Mouse (Mus musculus): ENCODE results near the gene Spata6.

The Spata6 gene

DNA sequence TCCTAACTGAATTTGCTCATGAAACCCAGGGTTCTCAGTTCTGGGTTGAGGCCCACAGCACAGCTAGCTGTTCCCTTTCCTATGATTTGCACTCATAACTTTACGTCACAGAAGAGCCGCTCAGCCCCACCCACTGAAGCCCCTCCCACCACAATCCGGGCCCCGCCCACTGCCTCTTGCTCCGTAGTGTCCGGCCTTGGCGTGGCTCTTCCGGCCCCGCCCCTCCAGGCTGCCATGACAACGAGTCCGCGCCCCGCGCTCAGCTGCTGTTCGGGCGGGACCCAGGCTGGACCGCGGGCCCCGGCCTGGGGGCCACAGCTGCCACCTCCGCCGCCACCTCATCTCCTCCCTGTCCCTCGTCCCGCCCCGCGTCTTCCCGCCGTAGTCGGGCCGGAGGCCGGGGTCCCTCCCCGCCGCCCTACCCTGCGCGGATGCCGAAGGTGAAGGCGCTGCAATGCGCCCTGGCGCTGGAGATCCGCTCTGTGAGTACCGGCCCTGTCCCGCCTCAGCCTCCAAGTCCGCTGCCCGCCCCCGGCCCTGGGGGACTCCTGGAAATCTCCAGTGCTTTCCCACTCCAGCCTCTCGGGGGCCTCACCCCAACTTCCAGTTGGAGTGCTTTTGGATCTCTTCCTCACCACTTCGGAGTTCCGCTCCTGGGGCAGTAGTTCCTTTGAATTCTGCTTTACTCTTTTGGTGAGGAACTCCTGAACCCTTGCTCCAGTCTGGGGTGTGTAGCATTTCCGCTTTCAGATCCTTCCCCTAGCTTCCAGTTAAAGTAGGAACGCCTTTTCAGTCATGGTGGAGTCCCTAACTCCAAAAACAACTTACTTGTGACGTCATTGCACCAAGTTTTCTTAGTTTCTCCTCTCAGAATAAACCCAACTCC lies at the start of gene Spata6:
Gene Spata6, plus strand, starts transcription at position 209 of the 886 bp plus-strand sequence.
- in situ Hi-C loops (cut with MseI, MboI) = no loop called here

- in situ Hi-C loops (cut with MseI, MboI) = no loop called here
Measured at GRCm38 (mm10) chr4:111670566-111671421, 49.0 kb upstream of the Spata6 start.

GRCm38 (mm10) chr4:111671440-111671839 lies 48.3 kb upstream of the Spata6 start:
- in situ Hi-C loops (cut with MseI, MboI) = no loop called here

- in situ Hi-C loops (cut with MseI, MboI) = no loop called here
Measured at GRCm38 (mm10) chr4:111673904-111674303, 45.9 kb upstream of the Spata6 start.

- in situ Hi-C loops (cut with MseI, MboI) = no loop called here
Measured at GRCm38 (mm10) chr4:111681926-111682325, 37.9 kb upstream of the Spata6 start.

- in situ Hi-C loops (cut with MseI, MboI) = no loop called here
Measured at GRCm38 (mm10) chr4:111682793-111683192, 37.0 kb upstream of the Spata6 start.

DNA sequence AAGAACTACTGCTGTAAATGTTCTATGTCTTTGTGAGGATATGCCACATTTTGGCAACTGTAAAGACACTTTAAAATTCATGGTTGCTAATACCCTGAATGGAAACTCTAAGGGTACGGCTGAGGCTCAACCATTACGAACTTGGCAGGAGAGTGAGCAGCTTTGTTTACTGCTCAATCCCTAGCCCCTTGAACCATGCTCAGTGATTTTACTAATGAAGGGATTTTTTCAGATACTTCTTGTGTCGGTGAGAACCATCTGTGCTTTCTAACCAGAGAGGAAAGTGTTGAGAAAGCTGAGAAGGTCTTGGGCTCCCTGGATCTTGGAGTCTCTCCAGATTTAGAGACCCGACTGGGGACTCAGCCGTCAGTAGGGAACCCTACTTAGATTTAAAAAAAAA lies 35.9 kb upstream of the Spata6 start:
- in situ Hi-C loops (cut with MseI, MboI) = no loop called here

DNA sequence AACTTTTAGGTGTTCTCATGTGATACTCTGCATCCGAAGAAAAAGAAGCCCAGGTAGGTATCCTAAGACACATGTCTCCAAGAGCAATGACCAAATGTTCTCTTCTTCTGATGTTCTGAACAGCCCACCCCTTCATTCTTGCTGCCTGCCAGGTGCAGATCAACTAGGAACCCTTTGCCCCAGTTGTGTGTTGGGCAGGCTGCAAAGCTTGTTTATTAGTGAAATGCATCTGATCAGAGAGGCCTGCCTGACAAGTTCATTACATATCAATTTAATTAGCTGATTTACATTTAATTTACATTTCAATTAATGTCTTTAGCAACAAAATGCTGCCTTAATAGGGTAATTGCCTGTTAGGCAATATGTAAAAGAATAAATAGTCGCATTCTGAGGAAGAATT lies 33.8 kb upstream of the Spata6 start:
- in situ Hi-C loops (cut with MseI, MboI) = no loop called here

DNA sequence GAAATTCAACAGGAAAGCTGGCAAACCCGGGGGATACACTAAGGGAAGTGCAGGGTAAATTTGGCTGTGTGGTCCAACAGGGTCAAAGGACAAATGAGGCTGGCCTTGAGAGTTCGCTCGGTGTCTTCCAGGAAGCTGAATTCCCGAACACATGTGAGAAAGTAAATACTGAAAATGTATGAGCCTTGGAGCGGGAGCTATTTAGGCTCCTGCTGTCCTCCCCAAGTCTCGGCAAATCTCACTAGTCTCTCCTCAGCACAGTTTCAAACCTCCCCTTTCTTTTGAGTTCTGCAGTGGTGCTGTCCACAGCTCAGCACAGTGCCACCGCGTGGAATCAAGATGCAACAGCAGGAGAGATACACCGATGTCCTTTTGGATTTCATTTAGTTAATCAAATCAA lies 32.8 kb upstream of the Spata6 start:
- in situ Hi-C loops (cut with MseI, MboI) = no loop called here

GRCm38 (mm10) chr4:111687613-111688012 lies 32.2 kb upstream of the Spata6 start:
- in situ Hi-C loops (cut with MseI, MboI) = no loop called here

DNA sequence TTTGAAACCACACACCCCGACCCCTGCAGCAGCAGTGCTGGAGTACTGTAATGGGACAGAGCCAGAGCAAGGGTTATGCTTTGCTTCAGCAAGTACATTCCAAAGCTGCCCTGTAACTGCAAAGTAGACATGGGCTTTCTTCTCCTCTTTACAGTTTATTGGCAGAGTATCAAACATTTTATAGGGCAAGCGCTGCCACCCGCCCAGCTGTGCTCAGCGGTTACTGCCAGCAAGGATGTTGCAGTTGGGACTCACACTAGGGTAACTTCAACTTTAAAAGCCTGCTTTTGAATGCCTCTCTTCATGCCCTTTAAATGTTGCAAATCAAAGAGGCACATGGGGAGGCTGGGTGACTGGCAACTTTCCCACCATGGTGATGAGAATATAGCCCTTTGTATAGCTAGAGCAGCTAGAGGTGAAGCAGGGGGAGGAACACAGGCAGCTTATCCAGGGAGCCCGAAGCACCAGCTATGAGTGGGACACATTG lies 28.7 kb upstream of the Spata6 start:
- in situ Hi-C loops (cut with MseI, MboI) = no loop called here

DNA sequence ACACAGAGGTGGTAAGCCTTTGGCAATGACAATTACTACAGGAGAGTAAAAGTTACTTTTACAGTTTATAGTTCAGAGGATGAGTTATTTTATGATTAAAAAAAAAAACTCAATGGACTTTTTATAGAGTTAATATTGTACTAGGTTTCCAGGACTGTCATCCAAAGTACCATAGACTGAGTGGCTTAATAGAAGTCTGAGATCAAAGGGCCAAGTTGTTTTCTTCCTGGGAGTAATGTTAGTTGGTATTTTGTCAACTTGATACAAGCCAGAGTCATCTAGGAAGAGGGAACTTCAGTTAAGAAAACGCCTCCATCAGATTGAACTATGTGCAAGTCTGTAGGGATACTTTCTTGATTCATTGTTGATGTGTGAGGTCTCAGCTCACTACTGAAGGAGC lies 18.4 kb upstream of the Spata6 start:
- in situ Hi-C loops (cut with MseI, MboI) = no loop called here

GRCm38 (mm10) chr4:111704126-111704525 lies 15.7 kb upstream of the Spata6 start:
- in situ Hi-C loops (cut with MseI, MboI) = no loop called here

DNA sequence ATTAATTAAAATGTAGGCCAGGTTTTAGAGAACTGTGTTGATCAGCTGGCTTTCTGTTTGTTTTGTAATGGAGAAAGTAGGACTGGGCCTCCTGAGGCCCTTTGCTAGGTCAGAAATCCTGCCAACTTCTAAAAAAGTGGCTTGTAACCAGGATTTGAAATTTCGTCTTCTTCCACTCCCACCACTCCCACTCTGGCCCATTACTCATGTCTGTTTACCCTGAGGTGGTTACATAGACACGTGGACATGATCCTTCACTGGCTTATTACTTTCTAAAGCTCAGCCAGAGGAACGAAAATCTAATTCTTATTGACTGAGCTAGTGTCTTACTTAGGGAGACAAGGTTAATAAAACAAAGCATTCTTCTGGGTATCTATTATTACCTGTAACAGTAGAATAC lies 14.8 kb upstream of the Spata6 start:
- in situ Hi-C loops (cut with MseI, MboI) = no loop called here

DNA sequence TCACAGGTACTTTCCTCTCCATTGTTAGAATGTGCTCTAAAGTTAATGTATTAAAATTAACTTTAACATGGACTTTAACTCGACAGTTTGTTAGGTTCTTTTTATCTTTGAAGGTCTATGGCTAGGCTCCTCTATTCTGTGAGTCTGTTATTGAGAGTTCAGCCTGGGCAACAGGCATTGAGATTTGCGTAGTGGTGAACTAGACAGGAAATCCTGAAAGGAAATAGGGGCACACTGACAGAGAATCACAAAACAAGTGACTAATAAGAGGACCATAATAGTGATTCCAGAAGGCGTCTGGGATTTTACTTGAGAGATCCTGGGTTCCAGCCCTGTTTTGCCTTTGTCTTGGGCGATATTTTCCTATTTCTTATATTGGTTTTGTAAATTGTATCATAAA lies 488 bp upstream of the Spata6 start:
- in situ Hi-C loops (cut with MseI, MboI) = no loop called here

- in situ Hi-C loops (cut with MseI, MboI) = no loop called here
Measured at GRCm38 (mm10) chr4:111720662-111721003, 849 bp downstream of the Spata6 start.

- in situ Hi-C loops (cut with MseI, MboI) = no loop called here
Measured at GRCm38 (mm10) chr4:111721121-111721840, 1.5 kb downstream of the Spata6 start.

GRCm38 (mm10) chr4:111737551-111737950 lies 17.8 kb downstream of the Spata6 start:
- in situ Hi-C loops (cut with MseI, MboI) = no loop called here

- in situ Hi-C loops (cut with MseI, MboI) = no loop called here
Measured at GRCm38 (mm10) chr4:111780533-111780932, 60.7 kb downstream of the Spata6 start.

- in situ Hi-C loops (cut with MseI, MboI) = no loop called here
Measured at GRCm38 (mm10) chr4:111799892-111800291, 80.1 kb downstream of the Spata6 start.

DNA sequence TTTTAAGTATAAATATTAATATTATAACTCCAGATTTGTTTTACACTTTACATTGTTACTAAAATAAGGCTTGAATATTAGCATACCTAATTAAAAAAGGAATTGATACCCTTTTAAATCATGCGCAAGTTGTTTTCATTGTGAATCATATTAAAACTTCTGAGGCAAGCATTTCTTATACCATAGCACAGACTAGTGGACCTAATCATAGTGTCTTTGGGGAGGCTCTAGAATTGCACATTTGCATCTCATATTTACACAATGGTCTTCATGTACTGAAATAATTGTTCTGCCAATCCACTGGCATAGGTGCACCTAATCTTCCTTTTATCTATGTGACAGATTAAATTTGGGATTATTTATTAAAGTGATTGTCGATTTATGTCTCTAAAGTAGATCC lies 83.4 kb downstream of the Spata6 start:
- in situ Hi-C loops (cut with MseI, MboI) = no loop called here

DNA sequence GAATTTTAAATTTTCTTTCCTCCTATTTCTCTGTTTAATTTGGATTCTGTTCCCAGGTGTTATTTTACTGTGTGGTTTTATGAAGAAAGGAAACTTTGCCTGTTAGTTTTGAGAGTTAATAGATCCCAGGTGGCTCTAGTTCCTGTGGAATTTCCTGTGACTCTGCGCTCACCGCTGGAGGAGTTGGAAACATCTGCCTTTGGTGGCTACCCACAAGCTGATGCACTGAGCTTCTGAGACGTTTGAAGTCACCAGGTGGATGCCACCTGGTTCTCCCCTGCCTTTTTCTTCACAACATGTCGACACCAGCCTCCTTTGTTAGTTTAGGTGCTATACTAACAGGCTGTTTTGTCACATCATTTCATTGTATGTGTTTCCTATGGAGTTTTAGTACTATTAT lies 97.7 kb downstream of the Spata6 start:
- in situ Hi-C loops (cut with MseI, MboI) = no loop called here

Measured in mouse trophoblast stem cell (cell line).